Comparison of ENCODE assay signal across 7 mouse cellular contexts in genomic region chr7:80268897-80269750, GRCm38 (mm10). TPM values are rescaled to one million over a fixed set of nuclear protein-coding genes. Genes with fewer than 3 reads are reported as not detected.
DNase-seq lines count a peak whose midpoint lies in the region; ATAC-seq and TF ChIP-seq lines count a peak whose summit lies in the region.

Gene Vps33b (plus strand): TSS chr7:80269649.

- H3K9ac ChIP-seq in embryonic facial prominence, embryonic 12.5 days = peak within 1 kb of the TSS; percentile 79
- peak within 1 kb of the TSS; percentile 74 for H3K9ac ChIP-seq in limb, embryonic 12.5 days (replicated peaks)
- H3K9ac ChIP-seq in midbrain, embryonic 15.5 days = peak within 1 kb of the TSS; percentile 71

- DNase-seq in adrenal gland, postnatal 25 days = peak; percentile 98
- DNase-seq in heart, adult 18-20 months = peak; percentile 97 to 99
- peak; percentile 99 for DNase-seq in kidney, adult 2 months
- DNase-seq in spleen, adult 2 months (ENCODE audit: low read depth in 1 of 2, low spot score in 2 of 2) = peak; percentile 86 to 95

- ATAC-seq in embryonic facial prominence, embryonic 12.5 days (ENCODE audit: insufficient number of reproducible peaks, insufficient read depth, low FRiP score, low TSS enrichment) = peak; percentile 73
- ATAC-seq in limb, embryonic 12.5 days (ENCODE audit: insufficient number of reproducible peaks, insufficient read depth, low FRiP score, low TSS enrichment, low read depth) = peak; percentile 82
- ATAC-seq in midbrain, embryonic 15.5 days (replicated peaks) = peak; percentile 91

- TF ChIP-seq CTCF in kidney, adult 2 months (conservative IDR thresholded peaks at IDR 0.05; ENCODE audit: insufficient read depth, insufficient read length, low read depth, low read length) = no peak
- TF ChIP-seq CTCF in spleen, adult 2 months (IDR thresholded peaks at IDR 0.05; ENCODE audit: extremely low read depth, insufficient read depth, insufficient read length, insufficient replicate concordance) = no peak

- peak within 1 kb of the TSS; percentile 73 for H3K27ac ChIP-seq in embryonic facial prominence, embryonic 12.5 days
- peak within 1 kb of the TSS; percentile 92 for H3K27ac ChIP-seq in kidney, adult 2 months (ENCODE audit: insufficient read depth, low read depth, low read length)
- peak within 1 kb of the TSS; percentile 47; the same call in 1 of the 2 replicates for H3K27ac ChIP-seq in limb, embryonic 12.5 days
- H3K27ac ChIP-seq in midbrain, embryonic 15.5 days = peak within 1 kb of the TSS; percentile 73
- peak within 1 kb of the TSS; percentile 60 for H3K27ac ChIP-seq in spleen, adult 2 months (ENCODE audit: insufficient read depth, low read length)

- 6% methylated on average over 21 of the region's 21 CpGs for WGBS in embryonic facial prominence, embryonic 12.5 days
- 4% methylated on average over 21 of the region's 21 CpGs for WGBS in kidney, adult 2 months
- WGBS in limb, embryonic 12.5 days = 4% methylated on average over 21 of the region's 21 CpGs
- WGBS in midbrain, embryonic 15.5 days = 5% methylated on average over 21 of the region's 21 CpGs
- 3% methylated on average over 21 of the region's 21 CpGs for WGBS in spleen, adult 2 months

- no peaks in the 10 kb centered on the region for H3K9me3 ChIP-seq in embryonic facial prominence, embryonic 12.5 days
- peaks cover 4% of the 10 kb centered on the region for H3K9me3 ChIP-seq in limb, embryonic 12.5 days
- no peaks in the 10 kb centered on the region for H3K9me3 ChIP-seq in midbrain, embryonic 15.5 days

- peaks cover 17% of the 10 kb centered on the region for H3K4me1 ChIP-seq in embryonic facial prominence, embryonic 12.5 days
- peaks cover 6% of the 10 kb centered on the region for H3K4me1 ChIP-seq in kidney, adult 2 months (ENCODE audit: control insufficient read depth, insufficient read depth, low read length)
- H3K4me1 ChIP-seq in limb, embryonic 12.5 days (replicated peaks) = peaks cover 14% of the 10 kb centered on the region
- H3K4me1 ChIP-seq in midbrain, embryonic 15.5 days = peaks cover 29% of the 10 kb centered on the region
- H3K4me1 ChIP-seq in spleen, adult 2 months (ENCODE audit: control insufficient read depth, insufficient read depth, insufficient read length) = peaks cover 4% of the 10 kb centered on the region; the same call in 1 of the 2 replicates

- H3K36me3 ChIP-seq in embryonic facial prominence, embryonic 12.5 days = peaks cover 40% of the 10 kb centered on the region
- H3K36me3 ChIP-seq in kidney, adult 2 months (ENCODE audit: control insufficient read depth, insufficient read depth, low read length) = no peaks in the 10 kb centered on the region
- H3K36me3 ChIP-seq in limb, embryonic 12.5 days = peaks cover 47% of the 10 kb centered on the region
- peaks cover 39% of the 10 kb centered on the region for H3K36me3 ChIP-seq in midbrain, embryonic 15.5 days (replicated peaks)
- H3K36me3 ChIP-seq in spleen, adult 2 months (ENCODE audit: control insufficient read depth, insufficient read depth, low read length) = peaks cover 9% of the 10 kb centered on the region

- no peaks in the 10 kb centered on the region for H3K27me3 ChIP-seq in embryonic facial prominence, embryonic 12.5 days
- no peaks in the 10 kb centered on the region for H3K27me3 ChIP-seq in kidney, adult 2 months (replicated peaks; ENCODE audit: control insufficient read depth, insufficient read depth, low read length)
- no peaks in the 10 kb centered on the region for H3K27me3 ChIP-seq in limb, embryonic 12.5 days
- H3K27me3 ChIP-seq in midbrain, embryonic 15.5 days (replicated peaks) = no peaks in the 10 kb centered on the region
- H3K27me3 ChIP-seq in spleen, adult 2 months (ENCODE audit: control insufficient read depth, insufficient read depth, low read length) = no peaks in the 10 kb centered on the region

- H3K4me2 ChIP-seq in embryonic facial prominence, embryonic 12.5 days (replicated peaks) = peak within 1 kb of the TSS; percentile 87
- H3K4me2 ChIP-seq in limb, embryonic 12.5 days = peak within 1 kb of the TSS; percentile 95
- H3K4me2 ChIP-seq in midbrain, embryonic 15.5 days = peak within 1 kb of the TSS; percentile 59

- peak within 1 kb of the TSS; percentile 86 for H3K4me3 ChIP-seq in embryonic facial prominence, embryonic 12.5 days
- H3K4me3 ChIP-seq in kidney, adult 2 months (ENCODE audit: insufficient read depth, low read depth, low read length) = peak within 1 kb of the TSS; percentile 99
- H3K4me3 ChIP-seq in limb, embryonic 12.5 days (replicated peaks) = peak within 1 kb of the TSS; percentile 75
- H3K4me3 ChIP-seq in midbrain, embryonic 15.5 days = peak within 1 kb of the TSS; percentile 65
- H3K4me3 ChIP-seq in spleen, adult 2 months (ENCODE audit: extremely low read depth, insufficient read depth, insufficient read length) = peak within 1 kb of the TSS; percentile 92

- TF ChIP-seq POLR2A in kidney, adult 2 months (IDR thresholded peaks at IDR 0.05; ENCODE audit: low read depth, low read length) = no peak
- TF ChIP-seq POLR2A in spleen, adult 2 months (IDR thresholded peaks at IDR 0.05; ENCODE audit: low read depth, low read length) = peak; percentile 33

RNA-seq across cellular contexts. Expression of gene Vps33b, which starts in this region (rescaled TPM):
- 23.9 and 29.9 TPM in 2 replicates for total RNA-seq in adrenal gland, postnatal 25 days (2021)
- 14.5 and 14.9 TPM in 2 replicates for polyA plus RNA-seq in embryonic facial prominence, embryonic 12.5 days (2016; fragmentation: Nextera tagmentation; extraction: Ambion mirVana)
- 1 to 10 TPM; 7.2 to 9.0 TPM for total RNA-seq in heart, adult 18-20 months (2021)
- 8.8 and 10.1 TPM in 2 replicates for polyA plus RNA-seq in kidney, adult 2 months (2012; rRNA removed)
- polyA plus RNA-seq in limb, embryonic 12.5 days (2016; fragmentation: Nextera tagmentation; extraction: Ambion mirVana) = 12.6 and 13.7 TPM in 2 replicates
- polyA plus RNA-seq in midbrain, embryonic 15.5 days (2015; fragmentation: Nextera tagmentation; extraction: Ambion mirVana) = 26.8 and 32.6 TPM in 2 replicates
- 10.4 and 11.0 TPM in 2 replicates for polyA plus RNA-seq in spleen, adult 2 months (2012; rRNA removed)

Comparison
In these comparisons a context has a peak if more than half of its experiments do, and no peak if none do; other contexts are left out.
1. Peak in every context shown above with its lines: DNase-seq, ATAC-seq, H3K4me3 ChIP-seq and H3K27ac ChIP-seq.